Mouse (Mus musculus): ENCODE results near the gene Galnt10. TPM values are rescaled to one million over a fixed set of nuclear protein-coding genes. Genes with fewer than 3 reads are reported as not detected.
A peak's percentile ranks its signal among the peaks of the same experiment; 100 is the strongest.

Galnt10 gene
- total RNA-seq, 2 experiments from 2014 or later: 4.0 to 4.2 TPM

GRCm38 (mm10) chr11:57658214-57658613 lies 13.0 kb downstream of the Galnt10 start:
- no peak for DNase-seq (ENCODE audit: low spot score)

- DNase-seq (ENCODE audit: low spot score): no peak
Observed at GRCm38 (mm10) chr11:57658751-57659150, 13.5 kb downstream of the Galnt10 start.

GRCm38 (mm10) chr11:57660156-57660555 lies 14.9 kb downstream of the Galnt10 start:
- no peak for DNase-seq (ENCODE audit: low spot score)

- no peak for DNase-seq (ENCODE audit: low spot score)
Observed at GRCm38 (mm10) chr11:57660814-57661213, 15.6 kb downstream of the Galnt10 start.

- DNase-seq (ENCODE audit: low spot score): no peak
Observed at GRCm38 (mm10) chr11:57661492-57662229, 16.4 kb downstream of the Galnt10 start.

DNA sequence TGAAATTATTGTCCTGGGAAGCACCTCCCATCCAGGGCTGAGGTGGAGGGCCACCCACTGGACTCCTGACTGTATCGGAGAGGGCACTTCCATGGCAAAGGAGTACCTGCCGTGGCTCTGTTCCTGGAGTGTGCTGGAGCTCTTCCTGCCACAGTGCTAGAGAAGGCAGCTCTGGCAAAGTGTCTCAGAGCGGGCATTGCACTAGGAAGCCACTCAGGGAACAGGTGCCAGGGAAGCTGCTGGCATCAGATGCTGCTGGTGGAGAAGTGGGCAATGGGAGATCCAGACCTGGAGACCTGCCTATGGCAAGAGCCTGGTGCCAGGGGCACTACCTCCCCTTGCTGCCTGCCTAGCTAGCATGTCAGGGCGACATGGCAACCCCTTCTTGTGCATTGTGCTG lies 17.0 kb downstream of the Galnt10 start:
- DNase-seq (ENCODE audit: low spot score): peak; percentile 40

GRCm38 (mm10) chr11:57663271-57663670 lies 18.0 kb downstream of the Galnt10 start:
- no peak for DNase-seq (ENCODE audit: low spot score)

DNA sequence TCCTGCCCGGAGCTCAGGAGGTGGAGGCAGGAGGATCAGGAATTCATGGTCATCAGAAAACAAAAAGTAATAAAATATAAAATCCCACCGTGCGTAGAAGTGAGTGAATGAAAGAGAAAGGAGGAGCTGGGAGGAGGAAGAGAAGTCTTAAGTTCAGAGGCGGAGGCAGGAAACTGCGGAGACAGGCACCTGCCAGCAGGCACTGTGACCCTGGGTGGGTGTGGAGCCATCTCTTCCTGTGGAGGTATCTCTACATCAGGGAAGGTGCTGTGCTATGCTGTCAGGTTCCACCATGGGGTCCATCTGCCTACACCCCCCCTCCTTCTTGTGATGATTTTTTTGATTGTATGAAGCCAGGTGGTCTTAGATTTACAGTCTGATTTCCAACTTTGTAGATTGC lies 19.5 kb downstream of the Galnt10 start:
- DNase-seq (ENCODE audit: low spot score): no peak

DNA sequence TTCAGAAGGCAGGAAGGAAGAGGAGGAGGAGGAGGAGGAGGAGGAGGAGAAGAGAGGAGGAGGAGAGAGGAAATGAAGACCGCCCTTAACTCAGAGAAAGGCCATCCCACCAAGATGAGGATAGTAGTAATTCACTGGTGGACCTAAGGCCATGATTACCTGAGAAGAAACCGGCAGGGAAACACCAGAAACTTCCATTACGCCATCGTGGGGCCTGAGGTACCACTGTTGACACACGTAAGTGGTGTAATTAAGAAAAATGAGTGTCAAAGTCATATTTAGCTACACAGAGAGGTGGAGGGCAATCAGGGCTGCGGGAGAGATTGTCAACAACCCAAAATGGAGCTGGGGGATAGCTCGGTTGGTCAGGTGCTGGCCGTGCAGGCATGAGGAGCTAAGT lies 23.0 kb downstream of the Galnt10 start:
- DNase-seq (ENCODE audit: low spot score): no peak

- DNase-seq (ENCODE audit: low spot score): no peak
Observed at GRCm38 (mm10) chr11:57669522-57669921, 24.3 kb downstream of the Galnt10 start.

DNA sequence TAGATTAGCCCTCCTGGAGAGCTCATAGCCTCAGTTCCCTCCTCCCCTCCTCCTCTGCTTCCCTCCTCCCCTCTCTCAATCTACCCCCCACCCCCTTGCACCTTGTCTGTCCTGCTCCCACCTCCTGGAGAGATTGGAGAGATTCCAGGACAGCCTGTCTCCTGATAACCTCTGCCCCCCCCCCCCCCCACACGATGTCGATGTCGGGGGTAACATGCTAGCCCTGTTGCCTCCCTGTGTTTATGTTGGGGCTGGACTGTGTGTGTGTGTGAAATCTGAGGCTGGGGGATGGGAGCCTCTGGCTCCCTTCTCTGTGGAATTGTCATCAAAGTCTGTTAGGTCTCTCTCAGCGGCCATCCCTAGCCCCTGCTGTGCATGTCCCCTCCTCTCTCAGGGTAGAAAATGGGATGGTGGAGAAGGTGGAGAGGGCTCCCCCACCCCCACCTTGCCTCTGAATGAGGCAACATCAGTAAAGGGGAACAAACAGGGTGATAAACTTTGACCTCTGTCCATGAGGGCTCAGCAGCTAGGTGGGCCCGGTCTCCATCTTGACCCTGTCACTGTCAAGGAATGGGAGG lies 26.0 kb downstream of the Galnt10 start:
- no peak for DNase-seq (ENCODE audit: low spot score)

- no peak for DNase-seq (ENCODE audit: low spot score)
Observed at GRCm38 (mm10) chr11:57671797-57672196, 26.6 kb downstream of the Galnt10 start.

DNA sequence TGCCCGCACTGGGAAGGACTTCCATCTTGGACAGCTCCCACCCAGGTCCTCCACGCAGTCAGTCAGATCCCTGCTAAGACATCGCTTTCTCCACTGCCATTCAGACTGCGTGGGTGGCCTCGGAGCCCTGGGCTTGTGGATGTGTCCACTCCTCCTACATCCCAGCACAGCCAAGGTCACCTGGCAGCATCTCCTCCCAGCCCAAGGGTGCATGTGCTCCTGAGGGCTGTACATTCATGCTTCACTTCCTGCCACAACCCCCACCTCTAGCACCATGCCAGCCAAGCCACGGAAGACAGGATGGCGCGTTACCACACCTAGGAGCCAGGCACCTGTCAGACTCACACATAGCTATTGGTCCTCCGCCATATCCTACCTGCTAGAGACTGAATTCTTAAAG lies 27.8 kb downstream of the Galnt10 start:
- DNase-seq (ENCODE audit: low spot score): no peak

DNA sequence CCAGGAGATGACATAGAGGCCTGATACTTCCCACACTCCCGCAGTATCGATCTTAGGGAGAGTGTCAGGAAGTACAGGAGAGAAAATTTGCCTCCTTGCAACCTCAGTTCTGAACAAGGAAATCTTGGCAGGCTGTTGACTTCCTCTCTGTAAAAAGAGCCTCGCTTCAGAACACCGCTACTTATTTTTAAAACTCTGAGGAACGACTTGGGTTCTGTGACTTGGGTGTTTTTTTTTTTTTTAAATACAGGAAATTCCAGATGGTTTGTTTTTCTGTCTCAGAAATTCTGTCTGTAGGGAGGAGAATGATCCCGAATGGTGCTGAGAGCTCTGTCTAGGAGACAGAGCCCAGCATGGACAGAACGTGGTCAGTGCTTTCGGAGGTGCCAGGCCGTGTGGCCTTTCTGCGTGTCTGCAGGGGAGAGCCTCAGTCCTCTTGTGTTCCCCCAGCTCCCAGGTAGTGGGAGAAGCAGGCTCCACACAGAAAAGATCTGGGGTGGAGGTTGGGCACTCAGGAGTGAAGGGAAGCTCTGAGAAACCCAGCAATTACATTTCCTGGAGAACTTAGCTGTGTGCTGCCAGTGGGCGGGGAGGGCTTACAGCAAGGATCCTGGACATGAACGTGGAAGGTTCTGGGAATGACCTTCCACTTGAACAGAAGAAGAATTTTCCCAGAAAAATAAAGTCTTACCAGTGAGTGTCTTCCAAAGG lies 28.9 kb downstream of the Galnt10 start:
- peak; percentile 30 for DNase-seq (ENCODE audit: low spot score)

DNA sequence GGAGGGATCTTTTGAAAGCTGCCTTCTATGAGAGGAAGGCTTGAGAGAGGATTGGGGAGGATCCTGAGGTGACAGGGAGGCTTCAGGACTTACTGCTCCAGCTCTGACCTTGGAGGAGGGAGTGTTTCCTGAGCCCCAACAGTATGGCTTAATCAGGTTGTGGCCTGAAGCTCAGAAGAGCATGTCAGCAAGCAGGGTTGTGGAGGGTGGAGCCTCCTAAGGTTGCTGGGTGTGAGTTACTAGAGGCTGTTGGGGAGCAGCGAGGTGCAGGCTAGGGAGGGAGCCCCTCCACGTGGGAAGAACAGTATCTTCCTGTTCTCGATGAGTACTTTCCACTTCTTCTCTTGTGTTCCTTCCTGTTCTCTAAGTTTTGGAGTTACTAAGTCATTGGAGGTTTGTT lies 32.0 kb downstream of the Galnt10 start:
- DNase-seq (ENCODE audit: low spot score): no peak

DNA sequence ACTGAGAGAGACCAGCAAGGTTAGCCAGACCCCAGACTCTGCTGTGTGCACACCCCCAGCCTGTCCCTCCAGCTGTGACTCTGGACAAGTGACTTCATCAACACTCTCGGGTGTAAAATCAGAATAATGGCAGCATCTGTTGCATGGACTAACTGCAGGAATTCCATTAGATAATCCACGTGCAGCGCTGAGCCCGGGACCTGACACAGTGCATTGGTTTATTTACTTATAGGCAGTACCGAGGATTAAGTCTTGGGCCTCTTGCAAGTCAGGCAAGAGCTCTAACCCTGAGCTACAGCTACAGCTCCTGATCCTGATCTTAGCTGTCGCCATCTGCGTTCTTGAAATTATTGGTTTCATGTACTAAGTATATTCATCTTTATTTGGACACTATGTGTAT lies 37.3 kb downstream of the Galnt10 start:
- DNase-seq (ENCODE audit: low spot score): no peak

- no peak for DNase-seq (ENCODE audit: low spot score)
Observed at GRCm38 (mm10) chr11:57683125-57683524, 37.9 kb downstream of the Galnt10 start.

DNA sequence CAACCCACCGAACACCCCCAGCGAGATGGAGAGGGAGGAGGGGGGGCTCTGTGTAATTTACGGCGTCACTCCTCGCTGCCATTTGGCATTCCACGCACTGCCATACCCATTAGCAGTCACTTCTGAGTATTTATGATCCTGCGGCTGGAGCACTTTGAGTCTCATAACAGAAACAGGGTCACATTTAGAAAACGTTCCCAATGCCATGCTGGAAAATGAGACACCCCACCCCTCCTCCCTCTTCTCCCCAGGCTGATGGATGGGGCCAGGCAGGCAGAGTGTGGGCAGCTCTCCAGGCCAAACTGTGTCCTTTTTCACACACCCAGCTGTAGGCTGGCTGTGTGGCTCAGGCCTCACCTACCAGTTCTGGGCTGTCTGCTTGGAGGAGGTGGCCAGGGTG lies 38.7 kb downstream of the Galnt10 start:
- DNase-seq (ENCODE audit: low spot score): peak; percentile 80

DNA sequence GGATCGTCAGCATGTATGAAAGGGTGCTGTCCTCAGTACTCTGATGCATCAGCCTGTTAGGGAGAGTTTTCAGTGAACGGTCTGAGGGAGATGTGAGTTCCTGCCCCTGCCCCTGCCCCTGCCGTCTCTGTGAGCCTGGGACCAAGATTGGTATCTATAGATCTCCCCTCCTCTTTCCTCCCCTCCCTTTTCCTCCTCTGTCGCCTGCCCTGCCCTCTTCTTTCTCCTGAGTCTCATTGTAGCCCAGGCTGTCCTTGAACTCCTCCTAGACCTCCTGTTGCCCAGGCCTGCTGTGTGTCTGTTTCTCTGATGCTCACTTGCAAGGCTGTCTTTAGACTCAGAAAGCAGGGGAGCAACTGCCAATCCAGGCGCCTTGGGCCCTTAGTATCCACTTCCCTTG lies 39.6 kb downstream of the Galnt10 start:
- no peak for DNase-seq (ENCODE audit: low spot score)

DNA sequence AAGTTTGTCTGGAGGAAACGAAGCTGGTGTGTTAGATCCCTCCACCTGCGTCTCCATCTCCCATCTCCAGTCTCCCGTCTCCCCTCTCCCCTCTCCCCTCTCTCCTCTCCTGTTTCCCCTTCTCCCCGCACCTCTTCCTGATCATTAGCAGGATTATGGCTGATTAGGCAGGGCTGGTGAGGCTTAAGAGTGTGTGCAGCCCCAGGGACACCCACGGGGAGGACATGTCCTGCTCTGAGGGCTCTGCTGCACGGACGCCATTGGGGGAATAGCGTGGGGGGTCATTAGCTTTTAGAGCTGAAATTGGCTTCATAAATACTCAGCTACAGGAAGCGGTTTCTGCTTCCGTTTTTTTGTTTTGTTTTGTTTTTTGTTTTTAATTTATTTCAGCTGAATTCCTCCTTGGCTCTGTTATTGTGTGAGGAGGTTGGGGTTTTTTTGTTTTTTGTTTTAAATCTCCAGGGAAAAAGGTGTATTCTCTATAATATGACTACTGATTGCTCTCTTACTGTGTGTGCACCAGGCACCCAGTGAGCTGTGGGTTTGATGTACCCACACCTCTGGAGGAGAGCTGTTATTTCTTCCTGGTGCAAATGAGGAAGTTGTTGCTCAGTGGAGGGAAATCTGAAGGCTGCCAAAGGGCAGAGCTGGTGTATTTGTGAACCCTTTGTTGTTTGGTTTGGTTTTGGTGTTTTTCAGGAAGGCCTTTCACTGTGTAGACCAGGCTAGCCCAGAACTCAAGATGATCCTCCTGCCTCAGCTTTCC lies 40.6 kb downstream of the Galnt10 start:
- DNase-seq (ENCODE audit: low spot score): no peak

GRCm38 (mm10) chr11:57686797-57687196 lies 41.6 kb downstream of the Galnt10 start:
- no peak for DNase-seq (ENCODE audit: low spot score)

DNA sequence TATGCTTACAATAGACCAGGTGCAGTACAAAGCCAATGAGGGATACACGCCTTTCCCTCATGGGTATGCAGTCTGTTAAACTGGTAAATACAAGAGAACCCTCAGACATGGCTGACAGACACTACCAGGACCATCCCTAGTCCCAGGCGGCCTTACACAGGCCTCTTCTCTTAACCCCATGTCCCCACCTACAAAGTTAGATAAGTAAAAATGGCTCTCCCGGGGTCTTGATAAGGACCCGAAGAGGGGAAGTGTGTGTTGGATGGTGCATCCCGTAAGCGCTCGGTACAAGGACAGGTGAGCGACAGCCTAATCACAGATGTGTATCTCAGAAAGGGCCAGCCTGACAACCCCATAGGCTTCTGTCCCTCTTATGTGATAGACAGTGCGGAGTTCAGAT lies 42.0 kb downstream of the Galnt10 start:
- no peak for DNase-seq (ENCODE audit: low spot score)

All from gastrocnemius, adult 18-20 months (tissue).